Mouse (Mus musculus) lung, adult 2 months (tissue): ENCODE results near the gene D11Wsu47e.

Experiments
- CTCF ChIP-seq: fragments of 200-500 bp; IDR thresholded peaks from 2 replicates; pipeline ENCODE4 v1.5.1; 2011; ENCODE audit warnings: mild to moderate bottlenecking, low read length, control low read depth; ENCODE audit not compliant: insufficient read depth
- POLR2A ChIP-seq: fragments of 200-500 bp; IDR thresholded peaks from 2 replicates; pipeline ENCODE4 v1.6.1; 2011; ENCODE audit warnings: low read depth, mild to moderate bottlenecking, control low read depth, low read length, borderline replicate concordance; ENCODE audit errors: extremely low read depth

GRCm38 (mm10) chr11:113687031-113687430 is 2.8 kb downstream of the D11Wsu47e start:
- TF ChIP-seq POLR2A (no peak), CTCF (no peak)
